Mouse (Mus musculus) lung, adult 2 months (tissue): ENCODE data around the gene Wdr18. TPM values are rescaled to one million over a fixed set of nuclear protein-coding genes. Genes with fewer than 3 reads are reported as not detected.

ENCODE experiments used
- DNase-seq: peaks from one replicate; pipeline ENCODE4 v3.0.0; 2022
- H3K4me1 ChIP-seq: fragments of 200-500 bp; 2 replicates; pipeline ENCODE4 v1.6.1; 2011; ENCODE audit warnings: low read length; ENCODE audit not compliant: control insufficient read depth, insufficient read depth
- H3K4me3 ChIP-seq: fragments of 200-500 bp; replicated peaks from 2 replicates; pipeline ENCODE3; 2011; ENCODE audit warnings: low read depth, mild to moderate bottlenecking, control low read depth, low read length; ENCODE audit errors: extremely low read depth
- CTCF ChIP-seq: fragments of 200-500 bp; IDR thresholded peaks from 2 replicates; pipeline ENCODE4 v1.5.1; 2011; ENCODE audit warnings: mild to moderate bottlenecking, low read length, control low read depth; ENCODE audit not compliant: insufficient read depth
- POLR2A ChIP-seq: fragments of 200-500 bp; IDR thresholded peaks from 2 replicates; pipeline ENCODE4 v1.6.1; 2011; ENCODE audit warnings: low read depth, mild to moderate bottlenecking, control low read depth, low read length, borderline replicate concordance; ENCODE audit errors: extremely low read depth
- WGBS: fragments of 180-500 bp; shearing (Covaris S2); methylation state at CpG from one replicate; pipeline ENCODE4 v1.1.7; 2018; 5-methylcytosine and 5-hydroxymethylcytosine counted together
- polyA plus RNA-seq: library from polyadenylated mRNA; depleted of rRNA; stranded (reverse); fragments of >200 nt; gene quantifications from 2 replicates; pipeline ENCODE4 v1.2.3, GENCODE M21; 2012

Wdr18 gene
- polyA plus RNA-seq, 1 experiment: 35.5 TPM

- DNase-seq: peak; percentile 57
- Histone ChIP-seq H3K4me1 (peaks cover 7% of the 10 kb centered on the region; the same call in 1 of the 2 replicates), H3K4me3 (no peak overlapping the region)
- WGBS: 58% methylated on average over 16 of the region's 16 CpGs
- TF ChIP-seq CTCF (no peak), POLR2A (no peak)
Observed at GRCm38 (mm10) chr10:79994397-79995115, 34.6 kb downstream of the Wdr18 start.

GRCm38 (mm10) chr10:79995636-79996035, 35.7 kb downstream of the Wdr18 start:
- Histone ChIP-seq H3K4me3 (no peak overlapping the region), H3K4me1 (peaks cover 7% of the 10 kb centered on the region; the same call in 1 of the 2 replicates)
- 44% methylated on average over 1 of the region's 1 CpGs for WGBS
- DNase-seq: no peak
- TF ChIP-seq POLR2A: no peak
- no peak for TF ChIP-seq CTCF

GRCm38 (mm10) chr10:79996272-79997033, 36.5 kb downstream of the Wdr18 start, which contains the start of gene Abca7:
Abca7 (plus strand) TSS chr10:79996494.
- DNase-seq: peak; percentile 99
- Histone ChIP-seq H3K4me1 (peaks cover 7% of the 10 kb centered on the region; the same call in 1 of the 2 replicates), H3K4me3 (peak within 1 kb of the TSS; percentile 95)
- TF ChIP-seq CTCF (no peak), POLR2A (no peak; the same call in 1 of the 2 replicates)
- under 1% methylated on average over 34 of the region's 34 CpGs for WGBS

GRCm38 (mm10) chr10:79997034-79997760, 37.2 kb downstream of the Wdr18 start:
- no peak for TF ChIP-seq CTCF
- no peak for TF ChIP-seq POLR2A
- Histone ChIP-seq H3K4me3 (peak overlapping the region; percentile 95), H3K4me1 (peaks cover 7% of the 10 kb centered on the region; the same call in 1 of the 2 replicates)
- DNase-seq: peak; percentile 63
- WGBS: 1% methylated on average over 35 of the region's 35 CpGs

GRCm38 (mm10) chr10:79997819-79998218, 37.9 kb downstream of the Wdr18 start:
- H3K4me3 ChIP-seq: no peak overlapping the region
- DNase-seq: no peak
- H3K4me1 ChIP-seq: peaks cover 7% of the 10 kb centered on the region
- TF ChIP-seq POLR2A: no peak
- 14% methylated on average over 15 of the region's 15 CpGs for WGBS

- no peak for DNase-seq
- 89% methylated on average over 9 of the region's 9 CpGs for WGBS
- Histone ChIP-seq H3K4me1 (peaks cover 12% of the 10 kb centered on the region), H3K4me3 (no peak overlapping the region)
- TF ChIP-seq CTCF: no peak
- TF ChIP-seq POLR2A: no peak
Observed at GRCm38 (mm10) chr10:80001945-80002344, 42.0 kb downstream of the Wdr18 start.

- 68% methylated on average over 21 of the region's 21 CpGs for WGBS
- no peak for TF ChIP-seq CTCF
- TF ChIP-seq POLR2A: no peak
- Histone ChIP-seq H3K4me3 (no peak overlapping the region), H3K4me1 (peaks cover 10% of the 10 kb centered on the region)
- no peak for DNase-seq
Observed at GRCm38 (mm10) chr10:80002829-80003228, 42.9 kb downstream of the Wdr18 start.

- peaks cover 8% of the 10 kb centered on the region for H3K4me1 ChIP-seq
- WGBS: 50% methylated on average over 9 of the region's 9 CpGs
- no peak overlapping the region for H3K4me3 ChIP-seq
- TF ChIP-seq CTCF (no peak), POLR2A (0 out of 2 replicates have a peak, but pooled peaks have one; percentile 23)
- DNase-seq: no peak
Observed at GRCm38 (mm10) chr10:80003374-80004232, 43.7 kb downstream of the Wdr18 start.

GRCm38 (mm10) chr10:80004233-80004705, 44.3 kb downstream of the Wdr18 start:
- Histone ChIP-seq H3K4me1 (peaks cover 8% of the 10 kb centered on the region), H3K4me3 (no peak overlapping the region)
- 77% methylated on average over 8 of the region's 8 CpGs for WGBS
- TF ChIP-seq CTCF: no peak
- no peak for TF ChIP-seq POLR2A
- no peak for DNase-seq
